Mouse (Mus musculus): ENCODE results near the gene H2-D1. TPM values are rescaled to one million over a fixed set of nuclear protein-coding genes. Genes with fewer than 3 reads are reported as not detected.

Gene H2-D1
- total RNA-seq, 2 experiments from 2014 or later = 78.4 to 82.3 TPM

- no peak for DNase-seq (ENCODE audit: low spot score in 2 of 2)
Measured at GRCm38 (mm10) chr17:35239700-35240099, 22.8 kb upstream of the H2-D1 start.

DNA sequence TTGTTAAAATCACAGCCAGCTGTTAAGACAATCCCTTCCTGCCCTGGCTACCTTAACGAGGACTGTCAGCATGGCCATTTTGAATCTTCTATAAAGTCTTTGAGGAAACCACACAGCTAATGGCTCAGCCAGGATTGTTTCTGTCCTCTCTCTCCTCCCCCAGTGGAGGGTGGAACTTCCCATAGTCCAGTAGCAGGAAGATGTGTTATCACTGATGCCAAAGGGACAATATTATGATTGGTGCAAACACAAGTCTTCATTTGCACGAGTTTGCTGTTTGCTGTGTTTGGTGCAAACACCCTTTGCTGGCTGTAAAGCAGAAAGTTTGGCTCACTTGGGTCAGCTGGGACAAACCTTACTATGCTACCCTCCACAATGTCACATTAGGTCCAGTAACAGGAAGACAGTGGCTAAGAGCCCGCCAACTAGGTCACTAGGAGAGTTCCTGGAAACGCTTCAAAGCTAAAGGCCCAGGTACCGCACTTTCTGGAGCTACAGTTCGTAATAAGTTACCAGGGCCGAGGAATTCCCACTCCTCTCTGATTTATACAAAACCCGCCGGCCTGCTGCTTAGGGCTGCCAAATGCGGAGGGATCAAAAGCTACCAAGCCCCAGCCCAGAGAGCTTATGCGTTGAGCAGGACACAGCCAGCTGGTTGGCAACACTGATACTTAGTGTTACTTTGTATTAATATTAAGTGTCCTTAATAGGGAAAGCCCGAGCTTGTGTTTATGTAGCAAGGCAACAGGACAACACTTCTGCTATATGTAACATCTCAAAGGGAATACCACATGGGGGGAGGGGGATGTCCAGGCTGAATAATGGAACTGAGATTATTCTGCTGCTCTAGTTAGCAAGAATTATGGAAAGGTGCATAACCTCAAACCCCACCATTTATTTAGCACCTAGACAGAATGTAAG is 21.9 kb upstream of the H2-D1 start:
- DNase-seq (ENCODE audit: low spot score in 2 of 2) = no peak

GRCm38 (mm10) chr17:35241305-35242014 is 21.1 kb upstream of the H2-D1 start, which contains the start of gene Ddx39b:
Gene Ddx39b (plus strand): TSS chr17:35241746.
- DNase-seq (ENCODE audit: low spot score in 2 of 2) = peak; percentile 84 to 91

DNA sequence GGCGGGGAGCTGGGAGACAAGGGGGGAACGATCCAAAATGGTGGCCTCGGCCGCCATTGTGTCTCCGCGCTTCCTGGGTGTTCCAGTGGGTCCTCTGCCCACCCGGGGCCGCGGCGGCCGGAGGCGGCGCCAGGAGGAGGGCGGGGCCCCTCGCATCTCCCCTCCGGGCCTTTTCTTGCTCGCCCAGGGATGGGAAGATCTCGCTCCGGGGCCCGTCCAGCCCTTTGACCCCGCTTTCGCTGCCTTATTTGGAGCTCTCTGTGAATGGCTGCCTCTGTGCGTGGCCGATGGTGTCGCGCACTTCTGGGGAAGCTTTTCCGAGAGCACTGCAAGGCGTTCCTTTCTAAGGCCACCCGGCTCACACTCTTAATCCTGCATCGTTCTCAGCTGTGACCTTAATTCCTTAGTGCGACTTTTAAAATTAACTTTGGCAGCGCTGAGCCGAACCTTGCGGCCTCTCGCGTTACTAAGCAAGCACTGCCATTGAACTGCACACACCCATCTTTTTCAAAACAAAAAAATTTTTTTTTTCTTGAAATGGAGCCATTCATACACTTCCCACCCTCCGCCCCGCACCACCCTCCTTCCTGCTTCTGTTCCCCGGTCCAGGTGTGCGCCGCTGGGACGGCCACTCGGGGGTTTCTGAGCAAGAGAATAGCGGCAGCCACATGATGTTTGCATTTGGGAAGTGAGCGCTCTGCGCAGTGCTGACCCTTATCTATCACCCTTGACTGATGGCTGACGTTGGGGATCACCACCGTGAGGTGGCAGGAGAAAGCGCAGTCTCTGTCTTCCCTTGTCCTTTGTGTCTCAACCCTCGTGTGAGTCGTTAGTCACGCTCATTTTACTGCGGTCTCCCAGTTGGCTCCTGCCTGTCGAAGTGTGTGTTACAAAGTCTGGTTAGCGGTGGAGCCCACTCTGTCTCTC is 20.3 kb upstream of the H2-D1 start:
- DNase-seq (ENCODE audit: low spot score in 2 of 2) = no peak

DNA sequence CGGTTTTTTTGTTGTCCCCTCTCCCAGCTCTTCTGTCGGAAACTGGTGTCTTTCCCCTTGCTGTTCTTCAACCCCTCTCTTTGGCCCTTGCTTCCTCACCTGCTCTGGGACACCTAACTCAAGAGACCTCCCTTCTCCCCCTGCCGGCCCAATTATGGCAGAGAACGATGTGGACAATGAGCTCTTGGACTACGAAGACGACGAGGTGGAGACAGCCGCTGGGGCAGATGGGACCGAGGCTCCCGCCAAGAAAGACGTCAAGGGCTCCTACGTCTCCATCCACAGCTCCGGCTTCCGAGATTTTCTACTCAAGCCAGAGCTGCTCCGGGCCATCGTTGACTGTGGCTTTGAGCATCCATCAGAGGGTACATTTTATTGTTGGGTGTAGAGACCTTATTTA is 19.4 kb upstream of the H2-D1 start:
- no peak for DNase-seq (ENCODE audit: low spot score in 2 of 2)

- no peak for DNase-seq (ENCODE audit: low spot score in 2 of 2)
Measured at GRCm38 (mm10) chr17:35244999-35245398, 17.5 kb upstream of the H2-D1 start.

- DNase-seq (ENCODE audit: low spot score in 2 of 2) = no peak
Measured at GRCm38 (mm10) chr17:35245731-35246623, 16.6 kb upstream of the H2-D1 start.

- DNase-seq (ENCODE audit: low spot score in 2 of 2) = no peak
Measured at GRCm38 (mm10) chr17:35247144-35247543, 15.4 kb upstream of the H2-D1 start.

- no peak for DNase-seq (ENCODE audit: low spot score in 2 of 2)
Measured at GRCm38 (mm10) chr17:35248986-35249385, 13.5 kb upstream of the H2-D1 start.

DNA sequence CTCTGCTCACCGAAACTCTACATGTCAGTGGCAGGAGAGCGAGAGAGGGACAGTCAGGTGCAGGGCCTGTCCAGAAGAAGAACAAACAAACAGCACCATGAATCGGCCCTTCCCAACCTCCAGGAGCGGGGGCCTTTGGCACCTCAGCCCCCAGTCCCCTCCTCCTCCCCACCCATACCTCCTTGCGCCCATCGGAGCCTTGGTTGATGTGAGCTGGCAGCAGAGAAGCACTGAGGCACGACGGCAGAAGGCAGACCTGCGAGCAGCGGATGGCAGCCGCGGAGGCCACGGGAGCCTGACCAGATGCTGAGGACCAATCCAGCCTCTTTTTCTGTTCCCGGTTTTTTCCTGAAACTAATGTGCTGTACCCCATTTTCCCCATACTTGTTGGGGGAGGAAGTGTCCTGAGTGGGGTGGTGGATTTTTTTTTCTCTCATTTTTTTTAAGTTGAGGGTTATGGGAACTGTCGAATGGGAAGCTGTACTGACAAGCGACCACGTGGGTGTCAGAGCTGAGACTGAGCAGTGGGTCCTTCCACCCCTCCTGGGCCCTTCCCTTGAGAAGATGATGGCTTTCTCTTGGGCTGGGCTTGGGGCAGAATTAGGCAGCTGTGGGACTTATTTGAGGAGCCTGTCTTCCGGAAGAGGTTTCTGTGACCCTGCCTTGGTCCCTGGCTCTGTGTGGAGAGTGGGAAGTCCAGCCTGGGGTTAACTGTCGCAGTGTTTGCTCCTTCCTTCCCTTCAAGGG is 12.9 kb upstream of the H2-D1 start:
- no peak for DNase-seq (ENCODE audit: low spot score in 2 of 2)

DNA sequence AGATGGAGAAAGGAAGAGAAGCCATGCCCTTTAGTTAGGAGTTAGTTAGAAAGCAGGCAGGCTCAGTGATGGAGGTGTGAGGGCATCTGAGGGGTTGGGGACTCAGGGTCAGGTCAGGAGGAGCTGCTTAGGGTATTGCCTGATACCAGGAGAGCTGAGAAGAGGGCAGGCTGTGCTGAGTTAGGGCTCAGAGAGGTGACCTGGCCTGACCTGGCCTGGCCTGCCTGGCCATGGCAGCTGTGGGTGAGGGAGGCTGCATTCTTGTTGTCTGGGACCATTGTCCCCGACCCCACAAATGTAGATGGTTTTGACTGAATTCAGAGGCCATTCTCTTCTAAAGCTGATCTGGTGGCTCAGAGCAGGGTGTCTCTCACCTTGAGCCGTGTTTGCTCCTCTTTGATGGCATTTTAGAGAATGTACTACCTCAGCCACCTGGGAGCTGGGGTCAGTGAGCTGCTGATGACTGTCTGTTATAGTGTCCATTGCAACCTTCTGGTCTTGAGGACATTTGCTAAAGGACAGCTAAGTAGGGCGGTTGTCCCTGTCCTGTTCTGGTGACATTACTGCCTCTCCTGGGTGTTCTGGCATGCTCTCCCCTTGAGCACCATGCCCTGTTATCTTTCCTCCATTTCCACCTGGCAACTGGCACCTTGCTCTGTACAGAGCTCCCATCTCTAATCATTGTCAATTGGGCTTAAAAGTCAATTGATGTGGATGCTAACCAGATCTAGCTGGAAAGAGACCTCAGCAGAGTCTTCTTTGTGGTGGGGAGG is 12.0 kb upstream of the H2-D1 start:
- no peak for DNase-seq (ENCODE audit: low spot score in 2 of 2)

- DNase-seq (ENCODE audit: low spot score in 2 of 2) = no peak
Measured at GRCm38 (mm10) chr17:35251162-35251719, 11.3 kb upstream of the H2-D1 start.

DNA sequence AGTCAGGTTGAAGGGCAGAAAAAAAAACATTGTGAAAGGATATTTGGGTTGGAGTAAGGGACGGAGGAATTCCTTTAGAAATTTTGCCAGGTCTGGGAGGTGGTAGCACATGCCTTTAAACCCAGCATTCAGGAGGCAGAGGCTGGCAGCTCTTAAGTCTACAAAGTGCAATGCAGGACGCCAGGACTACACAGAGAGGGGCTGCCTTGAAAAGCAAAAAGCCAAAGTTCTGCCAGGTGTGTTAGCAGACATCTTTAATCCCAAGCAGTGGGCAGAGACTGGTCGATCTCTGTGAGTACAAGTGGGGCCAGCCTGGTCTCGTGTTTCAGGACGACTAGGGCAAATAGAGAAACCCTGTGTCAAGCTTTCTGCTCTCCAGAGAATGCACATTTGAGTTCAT is 10.5 kb upstream of the H2-D1 start:
- DNase-seq (ENCODE audit: low spot score in 2 of 2) = no peak

GRCm38 (mm10) chr17:35252619-35253292 is 9.8 kb upstream of the H2-D1 start:
- no peak for DNase-seq (ENCODE audit: low spot score in 2 of 2)

- no peak for DNase-seq (ENCODE audit: low spot score in 2 of 2)
Measured at GRCm38 (mm10) chr17:35253293-35254093, 9.0 kb upstream of the H2-D1 start.

- no peak for DNase-seq (ENCODE audit: low spot score in 2 of 2)
Measured at GRCm38 (mm10) chr17:35254241-35255098, 8.1 kb upstream of the H2-D1 start.
